Mouse (Mus musculus) brain, embryonic 14.5 days (tissue): Measurements from ENCODE around the gene Sema3e.

Experiments
- CTCF ChIP-seq: fragments of 200-500 bp; IDR thresholded peaks from 2 replicates; pipeline ENCODE4 v1.5.1; 2012; ENCODE audit warnings: inconsistent platforms, mild to moderate bottlenecking, moderate library complexity, borderline replicate concordance; ENCODE audit not compliant: insufficient read depth, insufficient read length; ENCODE audit errors: extremely low read depth
- POLR2A ChIP-seq: fragments of 200-500 bp; IDR thresholded peaks from 2 replicates; pipeline ENCODE4 v1.6.1; 2012; ENCODE audit warnings: mild to moderate bottlenecking, inconsistent platforms, borderline replicate concordance; ENCODE audit not compliant: poor library complexity, insufficient read depth, insufficient read length, severe bottlenecking; ENCODE audit errors: extremely low read depth

DNA sequence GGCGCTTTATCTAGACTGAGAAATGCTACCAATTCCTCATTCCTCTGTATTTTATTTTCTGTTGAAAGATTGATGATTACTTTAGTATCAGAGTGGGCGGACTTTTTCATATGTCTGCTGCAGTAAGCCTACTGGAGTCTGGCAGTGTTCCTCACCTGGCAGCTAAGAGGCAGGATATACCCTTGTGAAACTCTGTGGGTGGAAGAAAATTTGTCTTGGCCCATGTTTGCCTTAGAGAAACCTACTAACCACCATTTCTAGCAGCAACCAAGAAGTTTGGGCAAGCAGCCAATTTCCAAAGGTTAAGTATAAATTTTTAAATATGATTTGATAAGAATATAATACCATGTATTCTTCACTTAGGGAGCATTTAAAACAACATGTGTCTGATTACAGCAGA lies 63.0 kb downstream of the Sema3e start:
- no peak for TF ChIP-seq POLR2A
- no peak for TF ChIP-seq CTCF
